Mouse (Mus musculus) liver, adult 2 months (tissue): ENCODE results near the gene Zfp771.

Experiments
- CTCF ChIP-seq: fragments of 200-500 bp; IDR thresholded peaks from 2 replicates; pipeline ENCODE4 v1.5.1; 2011; ENCODE audit warnings: low read depth, low read length, control low read depth
- POLR2A ChIP-seq: fragments of 200-500 bp; IDR thresholded peaks from 2 replicates; pipeline ENCODE4 v1.6.1; 2011; ENCODE audit warnings: low read length, control low read depth; ENCODE audit not compliant: insufficient read depth; ENCODE audit errors: extremely low read depth

GRCm38 (mm10) chr7:127195544-127196295, 48.4 kb upstream of the Zfp771 start, which contains the start of gene Cd2bp2:
- TF ChIP-seq CTCF (no peak), POLR2A (0 out of 2 replicates have a peak, but pooled peaks have one; percentile 16)
